Mouse (Mus musculus): ENCODE measurements at regions not wholly inside any gene's neighbourhood (a gene's known extent, or its start where the extent isn't known, plus 50 kb on each side); places are given as distances from the start of the nearest gene placed in this dataset.
A peak's percentile ranks its signal among the peaks of the same experiment; 100 is the strongest.

GRCm38 (mm10) chr3:20590143-20590542 lies 223.2 kb upstream of the Agtr1b start:
- DNase-seq: peak; percentile 37

- no peak for DNase-seq
Measured at GRCm38 (mm10) chr3:20551563-20551962, 184.6 kb upstream of the Agtr1b start.

DNA sequence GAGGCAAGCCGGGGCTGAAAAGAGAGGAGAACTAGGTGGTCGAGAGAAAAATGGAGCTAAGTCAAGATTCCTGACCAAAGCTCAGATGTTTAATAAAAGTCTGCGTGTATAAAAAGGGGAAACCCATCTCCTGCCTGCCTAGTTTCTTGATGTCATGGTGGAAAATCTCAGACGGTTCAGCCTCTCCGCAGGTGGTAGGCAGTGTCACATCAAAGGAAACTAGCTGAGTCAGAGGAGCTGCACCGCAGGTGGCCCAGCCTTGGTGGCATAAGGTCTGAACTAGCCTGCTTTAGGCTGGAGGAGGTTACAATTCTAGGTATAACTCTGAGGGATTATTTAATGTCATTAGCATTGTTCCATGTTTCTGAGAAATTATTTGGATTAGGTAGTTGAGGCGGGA lies 177.0 kb upstream of the Agtr1b start:
- no peak for DNase-seq

DNA sequence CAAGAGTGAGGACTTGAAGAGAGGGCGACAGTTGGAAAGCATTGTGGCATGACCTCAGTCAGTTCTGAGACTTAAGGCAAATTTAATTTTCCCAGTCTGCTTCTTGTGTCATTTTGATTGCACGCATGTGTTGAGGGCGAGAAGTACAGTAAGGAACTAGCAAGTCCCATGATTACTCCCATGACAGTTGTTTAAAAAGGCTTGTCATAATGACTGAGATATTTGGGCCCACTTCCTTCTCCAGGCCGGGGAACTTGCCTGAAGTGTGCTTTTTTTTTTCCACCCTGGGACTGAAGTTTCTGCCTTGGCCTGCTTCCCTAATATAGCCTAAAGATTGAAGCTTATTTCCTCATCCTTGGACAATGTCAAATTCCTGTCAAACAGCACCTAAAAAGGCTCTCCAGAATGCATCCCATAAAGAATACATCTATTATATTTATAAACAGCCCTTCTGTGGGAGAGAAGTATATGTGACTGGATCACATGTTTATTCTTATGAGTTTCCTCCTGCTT lies 171.6 kb upstream of the Agtr1b start:
- no peak for DNase-seq

DNA sequence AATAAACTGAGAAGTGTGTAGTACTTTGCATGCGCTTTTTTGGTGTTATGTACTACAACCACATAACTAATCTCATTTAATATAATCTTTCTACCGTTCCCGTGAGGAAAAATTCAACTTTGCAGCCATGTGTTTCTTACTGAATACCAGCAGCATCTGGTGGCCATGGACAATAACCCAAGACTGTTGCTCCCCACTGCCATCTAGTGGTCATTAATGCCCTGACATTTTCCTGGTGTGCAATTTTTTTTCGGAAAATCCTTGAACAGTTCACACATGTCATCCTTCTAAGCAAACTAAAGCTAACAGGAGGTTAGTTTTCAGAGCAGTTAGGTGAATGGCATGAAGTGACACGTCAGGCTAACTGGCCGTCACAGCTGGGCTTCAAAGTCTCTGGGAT lies 153.8 kb upstream of the Agtr1b start:
- peak; percentile 31 for DNase-seq

GRCm38 (mm10) chr3:20509192-20509591 lies 142.2 kb upstream of the Agtr1b start:
- peak; percentile 81 for DNase-seq

GRCm38 (mm10) chr3:20505546-20505945 lies 138.6 kb upstream of the Agtr1b start:
- peak; percentile 10 for DNase-seq

All from lung, postnatal 10 days (tissue).